Mouse (Mus musculus) lung, adult 18-20 months (tissue): ENCODE results near the gene Fkbp14.
A peak's percentile ranks its signal among the peaks of the same experiment; 100 is the strongest.

Experiments used
- DNase-seq, 2 experiments: peaks; one replicate each; pipeline ENCODE4 v3.0.0; 2022; ENCODE audit warnings: mixed read lengths in 2 of 2

Gene Fkbp14

DNA sequence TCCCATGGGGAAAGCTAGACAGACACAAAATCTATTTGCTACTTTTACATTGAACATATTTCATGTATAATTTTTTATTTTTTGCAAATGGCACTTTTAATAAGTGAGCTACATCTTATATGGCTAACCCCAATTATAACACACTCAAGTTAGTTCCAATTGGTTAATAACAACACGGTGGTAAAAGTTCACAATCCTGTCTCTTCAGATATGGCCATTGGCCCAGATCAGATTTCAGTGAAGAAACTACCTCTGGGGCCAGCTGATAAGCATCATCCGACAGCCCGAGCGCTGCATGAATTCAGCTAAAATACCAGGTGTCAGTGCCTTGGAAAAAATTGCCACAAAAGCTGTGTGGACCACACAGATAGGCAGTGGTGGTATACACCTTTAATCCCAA is 9.4 kb downstream of the Fkbp14 start:
- DNase-seq: no peak

DNA sequence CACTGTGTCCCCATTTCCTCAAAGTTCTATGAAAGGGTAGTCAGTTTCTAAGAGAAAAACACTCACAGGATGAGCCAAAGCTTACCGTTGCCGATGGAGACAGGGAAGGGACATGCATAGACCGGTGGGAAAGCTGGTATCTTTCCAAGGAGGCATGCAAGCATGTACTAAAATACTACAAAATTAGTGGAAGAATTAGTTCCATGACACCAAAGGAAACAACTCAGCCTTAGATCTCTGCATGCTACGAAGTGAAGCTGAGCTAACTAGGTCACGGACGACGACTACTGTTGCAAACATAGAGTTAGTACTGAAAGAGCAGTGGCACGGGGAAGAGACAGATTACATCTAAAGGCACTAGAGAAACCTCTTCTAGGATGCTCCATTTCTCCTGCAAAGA is 10.2 kb downstream of the Fkbp14 start:
- no peak for DNase-seq

DNA sequence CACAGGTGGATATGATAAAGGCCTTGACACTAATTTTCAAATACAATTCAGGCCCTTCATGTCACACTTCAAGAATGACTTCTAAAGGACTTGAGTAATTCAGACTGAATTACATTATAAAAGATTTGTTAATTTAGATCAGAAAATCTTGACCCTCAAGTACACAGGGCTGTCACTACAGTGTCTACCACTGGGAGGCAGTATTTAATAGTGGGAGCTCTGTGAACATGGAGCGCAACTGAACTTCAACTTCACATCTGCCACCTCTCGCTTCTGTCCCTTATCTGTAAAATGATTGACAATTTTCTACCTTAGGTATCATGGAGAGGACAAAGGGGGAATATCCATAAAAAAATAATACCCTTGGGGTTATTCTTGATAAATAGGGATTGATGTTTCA is 10.9 kb downstream of the Fkbp14 start:
- peak; percentile 15 to 69 for DNase-seq

DNA sequence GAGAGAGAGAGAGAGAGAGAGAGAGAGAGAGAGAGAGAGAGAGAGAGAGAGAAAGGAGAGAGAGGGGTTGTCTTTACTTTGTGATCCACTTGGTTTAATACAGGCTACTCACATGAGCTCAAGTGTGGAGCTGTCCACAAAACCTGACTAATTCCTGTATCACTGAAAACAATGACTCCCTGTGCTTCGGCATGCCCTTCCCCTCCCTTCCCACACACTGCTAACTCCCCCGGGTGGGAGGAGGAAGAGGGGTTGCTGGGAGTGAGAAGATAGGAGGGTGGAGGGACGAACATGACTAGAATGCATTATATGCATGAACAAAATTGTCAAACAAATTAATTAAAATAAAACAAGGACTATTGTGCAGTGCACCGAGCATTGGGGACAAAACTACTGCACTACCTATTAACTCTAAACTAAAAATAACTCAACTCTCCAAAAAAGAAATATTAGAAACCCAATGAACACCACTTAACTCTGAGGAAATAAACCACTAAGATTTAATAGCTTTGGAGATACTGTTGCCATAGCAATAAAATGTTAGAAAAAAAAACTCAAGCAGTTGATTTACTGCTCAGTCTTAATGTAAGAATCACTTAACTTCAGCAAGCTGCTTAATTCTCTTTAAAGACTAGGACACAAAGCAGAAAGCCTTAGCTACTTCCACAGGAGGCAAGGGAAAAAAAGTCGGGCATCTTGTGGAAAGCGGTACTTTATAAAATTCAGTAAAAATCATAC is 23.7 kb downstream of the Fkbp14 start:
- no peak for DNase-seq

DNA sequence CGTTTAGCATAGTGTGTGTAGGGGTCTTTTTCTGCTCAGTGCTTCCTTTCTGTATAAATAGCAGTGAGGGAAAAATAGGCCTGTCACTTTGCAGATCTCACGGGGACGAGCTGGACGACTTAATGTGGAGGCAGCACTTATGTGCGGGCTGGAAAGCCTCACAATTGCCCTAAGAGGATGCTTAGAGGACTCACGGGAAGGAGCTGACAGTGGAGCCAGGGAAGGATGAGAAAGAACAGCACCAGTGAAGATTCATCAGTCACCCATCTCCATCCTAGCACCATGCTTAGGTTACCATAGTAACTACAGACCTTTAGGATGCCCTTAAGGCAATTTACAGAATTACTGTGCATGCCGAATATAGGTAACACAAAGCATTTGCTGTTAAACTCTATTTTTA is 27.3 kb downstream of the Fkbp14 start:
- DNase-seq: no peak

DNA sequence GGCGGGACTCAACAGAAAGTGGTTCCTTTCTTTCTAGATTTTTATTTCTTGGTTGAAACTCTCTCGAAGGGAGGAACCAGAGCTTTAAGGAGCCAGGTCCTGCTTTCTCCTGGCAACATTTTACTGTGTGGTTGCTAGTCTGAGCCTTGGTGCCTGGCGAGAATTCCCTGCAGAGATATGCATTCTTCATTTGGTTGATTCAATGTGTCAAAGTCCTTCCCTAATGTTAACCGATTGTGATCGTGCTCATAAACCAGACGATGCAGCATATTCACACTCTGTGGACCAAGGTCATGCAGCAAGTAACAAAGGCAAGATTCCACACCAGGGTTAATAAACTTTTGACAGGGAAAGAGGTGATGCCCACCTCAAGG is 30.6 kb downstream of the Fkbp14 start:
- DNase-seq: no peak

DNA sequence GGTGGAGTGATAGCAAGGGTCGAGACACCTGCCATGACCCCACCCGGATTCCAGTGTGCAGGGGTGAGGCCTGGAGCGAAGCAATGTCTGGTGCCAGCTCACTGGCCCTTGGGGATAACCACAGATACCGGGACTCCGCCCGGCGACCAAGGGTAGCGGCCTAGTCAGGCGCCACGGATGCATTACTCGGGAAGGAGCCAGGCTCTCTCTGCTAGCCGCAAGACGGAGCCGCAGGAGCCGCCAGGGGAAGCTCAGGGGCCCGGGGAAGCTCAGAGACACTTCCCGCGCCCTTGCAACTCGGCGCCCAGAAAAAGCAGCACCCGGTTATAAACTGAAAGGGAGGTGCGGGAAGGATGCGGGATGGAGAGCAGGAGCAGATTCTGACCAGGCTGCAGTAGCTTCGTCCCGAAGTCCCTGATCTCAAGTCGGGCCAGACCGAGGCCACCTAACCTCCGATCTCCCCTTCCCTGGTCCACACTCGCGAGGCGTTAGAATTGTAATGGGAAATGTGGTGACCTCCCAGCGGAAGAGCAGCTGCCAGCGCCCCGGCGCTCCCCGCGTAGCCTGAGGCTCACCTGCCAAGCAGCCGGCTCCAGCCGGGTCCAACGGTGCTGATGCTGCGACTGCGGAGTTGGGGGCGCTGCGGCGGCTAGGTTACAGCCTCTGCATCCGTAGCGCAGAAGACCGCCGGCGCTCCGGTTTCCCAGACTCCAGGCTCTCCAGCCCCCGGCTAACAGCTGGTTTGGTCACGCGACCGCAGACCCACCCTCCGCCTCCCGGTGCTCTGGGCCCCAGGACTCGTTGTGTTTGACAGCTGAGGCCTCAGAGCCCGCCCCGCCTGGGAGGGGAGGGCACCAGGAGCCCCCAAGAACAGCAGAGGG is 31.2 kb downstream of the Fkbp14 start, which contains the start of gene Scrn1:
Scrn1 (minus strand) TSS at position 825 of the 881 bp plus-strand sequence.
- peak; percentile 50 to 58 for DNase-seq

DNA sequence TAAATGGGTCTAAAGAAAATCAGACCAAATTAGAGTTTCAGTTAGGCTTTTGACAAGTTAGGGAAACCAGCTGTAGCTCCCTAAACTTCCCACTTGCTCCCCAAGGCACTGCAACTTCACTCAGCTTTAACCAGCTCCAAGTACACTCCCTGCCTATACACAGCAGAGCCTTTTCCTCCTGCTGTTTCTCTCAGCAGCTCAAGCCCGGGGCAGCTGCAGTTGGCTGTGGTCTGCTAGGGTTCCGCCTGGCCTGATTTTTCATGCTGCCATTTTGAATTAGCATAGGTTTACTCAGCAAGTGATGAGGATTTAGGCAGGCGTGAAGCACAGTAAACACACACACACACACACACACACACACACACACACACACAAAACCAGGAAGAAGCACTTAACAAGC is 32.1 kb downstream of the Fkbp14 start:
- DNase-seq: no peak

DNA sequence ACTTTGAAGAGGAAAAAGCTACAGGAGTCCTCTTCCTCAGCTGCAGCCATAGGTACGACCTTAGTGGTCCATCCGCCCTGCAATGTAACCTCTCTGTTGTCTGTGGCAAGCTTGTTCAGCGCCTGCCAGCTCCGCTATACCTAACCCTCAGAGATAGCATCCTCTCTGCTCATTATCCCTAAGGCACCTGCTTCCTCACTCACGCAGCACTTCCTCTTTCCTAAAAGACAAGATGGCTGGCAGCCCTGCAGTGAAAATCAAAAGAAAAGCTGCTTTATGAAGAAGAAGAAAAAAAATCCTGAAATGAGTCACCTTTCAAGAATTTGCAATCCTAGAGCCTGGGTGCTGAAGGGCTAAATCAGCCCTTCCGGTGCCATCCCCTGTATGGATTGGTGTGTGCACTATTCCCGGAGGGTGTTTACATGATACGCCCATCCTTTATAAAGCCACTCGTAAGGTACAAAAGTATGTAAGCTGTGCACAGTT is 32.6 kb downstream of the Fkbp14 start:
- no peak for DNase-seq

DNA sequence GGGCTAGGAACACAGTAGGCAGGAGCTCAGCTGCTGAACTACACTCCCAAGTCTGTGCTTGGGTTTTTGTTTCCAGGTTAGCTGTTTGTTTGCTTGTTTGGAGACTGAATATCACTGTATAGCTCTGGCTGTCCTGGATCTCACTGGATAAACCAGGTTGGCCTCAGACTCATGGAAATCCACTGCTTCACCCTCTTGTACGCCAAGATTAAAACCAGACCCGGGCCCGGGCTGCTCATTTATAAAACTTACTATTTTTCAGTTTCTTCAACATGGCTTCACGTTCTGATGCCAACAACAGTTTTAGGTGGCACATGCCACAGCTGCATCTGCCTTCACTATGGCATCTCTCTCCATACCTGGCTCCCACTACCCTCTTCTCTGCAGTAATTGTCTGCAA is 33.5 kb downstream of the Fkbp14 start:
- no peak for DNase-seq

DNA sequence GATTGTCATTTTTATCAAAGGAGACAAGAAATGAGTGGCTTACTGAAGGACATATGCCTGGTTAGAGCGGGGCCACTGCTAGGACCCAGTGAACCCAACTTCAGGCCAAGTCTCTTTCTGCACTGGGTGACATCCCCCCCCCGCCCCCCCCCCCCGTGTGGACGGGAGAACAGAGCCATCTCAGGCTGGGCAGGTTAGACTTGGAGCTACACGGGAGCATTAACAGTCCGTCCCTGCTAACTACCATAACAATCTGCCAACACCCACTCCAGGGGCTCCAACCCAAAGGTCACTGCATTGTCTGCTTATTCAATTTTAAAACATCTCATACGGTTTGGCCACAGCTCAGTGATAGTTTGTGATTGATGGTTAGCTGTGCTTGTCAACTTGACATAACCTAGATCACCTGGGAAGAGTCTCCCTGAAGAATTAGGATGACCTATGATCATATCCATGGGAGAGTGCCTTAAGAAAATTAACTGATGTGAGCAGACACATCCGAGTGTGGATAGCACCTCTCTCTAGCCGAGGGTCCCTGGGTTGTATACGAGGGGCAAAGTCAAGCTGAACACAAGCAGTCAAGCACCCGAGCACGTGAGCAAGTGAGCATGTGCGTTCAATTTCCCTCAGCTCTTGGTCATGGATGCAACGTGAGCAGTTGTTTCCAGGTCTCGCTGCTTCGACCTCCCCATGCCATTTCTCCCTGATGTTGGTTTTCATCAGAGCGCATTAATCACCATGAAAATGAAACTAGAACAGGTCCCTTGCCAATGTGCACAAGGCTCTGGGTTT is 34.9 kb downstream of the Fkbp14 start:
- DNase-seq: no peak

DNA sequence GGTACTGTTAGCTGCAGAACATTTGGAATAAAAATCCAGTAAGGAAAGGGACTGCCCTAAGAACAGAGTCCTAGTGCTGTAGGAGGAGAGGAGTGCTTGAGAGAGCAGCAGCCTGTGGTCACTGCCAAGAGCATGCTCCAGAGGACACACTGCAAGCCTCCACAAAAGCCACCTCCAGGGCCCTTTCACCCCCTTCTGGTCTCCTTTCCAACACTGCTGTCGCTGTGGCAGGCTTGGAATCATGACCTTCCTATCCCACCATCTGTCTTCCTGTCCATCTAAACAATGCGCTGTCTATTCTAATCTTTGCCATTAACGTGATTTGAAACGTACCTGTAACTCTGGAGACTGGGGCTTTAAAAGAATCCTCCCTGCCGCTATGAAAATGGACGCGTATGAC is 38.6 kb downstream of the Fkbp14 start:
- DNase-seq: no peak

DNA sequence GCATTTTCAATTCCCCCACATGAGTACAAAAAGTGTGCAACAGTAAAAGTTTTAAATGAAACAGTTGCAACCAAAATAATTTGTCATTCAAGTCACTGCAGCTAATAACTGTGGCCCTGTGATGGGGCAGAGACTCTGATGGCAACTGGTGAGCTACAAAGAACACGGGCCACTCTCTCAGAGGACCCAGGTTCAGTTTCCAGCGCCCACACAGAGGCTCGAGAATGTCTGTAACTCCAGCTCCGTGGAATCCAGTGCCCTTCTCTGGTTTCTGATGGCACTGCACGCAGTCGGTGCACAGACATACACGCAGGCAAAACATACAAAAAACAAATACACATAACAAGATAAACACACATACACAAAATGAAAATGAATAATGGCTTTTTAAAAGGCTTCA is 39.4 kb downstream of the Fkbp14 start:
- DNase-seq: no peak

DNA sequence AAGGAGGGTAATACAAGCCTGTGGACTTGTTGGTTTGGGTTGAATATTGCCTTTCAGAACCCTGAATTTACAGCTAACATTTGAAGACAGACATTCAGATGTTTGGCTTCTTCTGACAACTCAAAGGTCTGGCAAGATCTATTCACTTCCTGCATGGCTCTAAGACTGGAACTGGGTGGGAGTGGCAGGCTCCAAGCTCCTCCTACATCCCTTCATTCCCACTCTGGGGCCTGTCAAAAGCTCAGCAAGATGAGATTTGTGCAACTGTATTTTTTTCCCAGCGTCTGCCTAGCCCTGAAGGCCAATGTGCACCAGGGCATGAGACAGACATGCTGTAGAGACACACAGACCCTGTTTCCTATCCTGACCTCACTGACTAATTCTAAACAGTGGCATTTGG is 41.3 kb downstream of the Fkbp14 start:
- peak; percentile 18 to 52 for DNase-seq

DNA sequence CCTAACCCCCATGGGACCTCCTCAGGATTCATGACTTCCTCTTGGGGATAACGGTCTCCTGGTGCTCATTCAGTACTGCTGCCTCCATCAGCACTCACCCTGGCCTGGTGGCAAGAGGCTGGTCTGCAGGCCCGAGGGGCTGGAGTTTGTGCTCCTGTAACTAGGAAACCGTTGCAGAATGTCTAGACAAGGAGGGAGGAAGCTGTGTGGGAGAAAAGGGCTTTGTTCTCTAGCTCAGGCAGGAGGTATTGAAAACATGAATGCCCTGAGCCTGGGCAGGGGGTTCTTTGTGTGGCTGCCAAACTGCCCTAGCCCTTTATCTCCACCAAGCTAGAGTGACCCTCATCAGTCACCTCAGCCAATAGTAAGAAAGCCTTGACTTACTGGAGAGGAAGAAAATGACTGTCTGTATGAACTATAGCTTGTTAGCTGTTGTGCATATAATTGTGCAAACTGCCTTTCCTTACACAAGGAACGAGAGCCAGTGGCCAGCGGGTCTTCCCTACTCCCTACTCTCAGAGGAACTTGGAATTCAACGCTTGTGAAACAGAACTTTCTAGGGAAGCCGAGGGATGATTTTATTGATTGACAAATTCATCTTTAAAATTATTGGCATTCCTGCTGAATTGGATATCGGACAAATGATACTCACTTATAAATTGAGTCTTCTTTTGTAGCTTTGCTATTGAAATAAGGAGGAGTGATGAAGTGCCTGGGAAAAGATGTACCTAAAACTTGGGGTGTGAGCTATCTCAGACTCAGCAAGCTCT is 42.6 kb downstream of the Fkbp14 start:
- DNase-seq: no peak

DNA sequence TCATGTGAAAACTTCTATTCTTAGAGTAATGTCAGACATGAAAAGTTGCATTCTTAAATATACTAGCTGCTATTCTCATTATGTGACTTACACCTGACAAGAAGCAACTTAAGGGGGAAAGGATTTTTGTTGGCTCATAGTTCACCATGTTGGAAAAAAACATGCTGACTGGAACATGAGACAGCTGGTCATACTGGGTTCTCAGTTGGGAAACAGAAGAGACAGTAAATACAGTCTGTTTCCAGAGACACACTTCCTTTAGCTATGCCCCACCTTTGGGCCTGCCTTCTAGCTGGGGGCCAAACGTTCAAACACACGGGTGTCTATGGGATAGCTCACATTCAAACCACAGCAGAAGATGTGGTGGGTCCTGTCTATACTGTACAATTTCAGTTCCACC is 43.5 kb downstream of the Fkbp14 start:
- peak in 1 of 2 experiments; percentile 18 for DNase-seq

DNA sequence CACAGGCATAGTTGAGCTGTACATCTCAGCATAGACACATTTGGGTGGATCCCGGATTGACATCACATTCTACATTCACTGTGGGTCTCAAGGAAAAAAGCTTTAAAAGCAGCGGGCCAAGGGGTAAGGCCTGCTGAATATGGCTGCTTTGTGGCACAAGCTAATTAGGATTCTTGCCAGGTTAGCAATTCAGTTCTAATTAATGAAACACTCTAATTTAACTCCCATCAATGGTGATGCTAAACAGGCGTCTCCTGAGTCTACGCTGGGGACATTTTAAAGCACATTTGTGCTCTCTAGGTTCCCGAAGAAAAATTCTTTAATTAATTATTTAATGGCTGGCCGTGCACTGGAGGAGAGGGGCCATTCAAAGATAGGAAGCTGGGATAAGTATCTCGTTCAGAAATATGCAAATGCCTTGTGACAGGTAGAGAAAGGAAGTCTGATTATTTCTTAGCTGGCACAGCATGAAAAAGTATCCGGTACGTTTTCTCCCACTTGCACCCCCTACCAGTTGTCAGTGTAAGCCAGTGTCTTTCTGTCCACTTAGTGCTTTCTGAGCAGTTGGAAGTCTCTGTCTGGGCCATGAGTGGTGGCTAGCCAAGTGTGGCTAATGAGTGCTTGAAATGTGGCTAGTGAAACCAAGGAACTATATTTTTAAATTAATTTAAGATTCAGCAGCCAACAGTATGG is 44.2 kb downstream of the Fkbp14 start:
- no peak for DNase-seq

DNA sequence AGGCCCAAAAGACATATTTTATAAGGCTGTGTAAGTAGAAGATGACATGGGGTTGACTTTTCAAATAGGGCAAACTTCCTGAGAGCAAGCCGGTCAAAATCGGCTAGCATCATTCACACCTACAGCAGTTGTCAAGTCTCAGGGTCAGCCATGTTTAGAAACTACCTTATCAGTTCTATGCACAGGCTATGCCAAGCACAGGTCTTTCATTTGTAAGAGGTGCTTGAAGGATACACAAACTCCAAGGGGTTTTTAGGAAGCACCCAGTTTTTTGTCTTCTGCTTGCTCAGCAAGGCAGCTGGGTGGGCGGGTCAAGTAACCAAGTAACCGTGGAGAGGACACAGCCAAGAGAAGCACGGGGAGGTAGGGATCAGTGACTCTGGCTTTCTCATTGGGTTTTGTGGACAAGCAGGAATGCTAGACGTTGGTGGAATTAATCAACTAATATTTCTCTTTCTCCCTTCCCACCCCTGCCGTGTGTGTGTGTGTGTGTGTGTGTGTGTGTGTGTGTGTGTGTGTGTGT is 46.2 kb downstream of the Fkbp14 start:
- no peak for DNase-seq

DNA sequence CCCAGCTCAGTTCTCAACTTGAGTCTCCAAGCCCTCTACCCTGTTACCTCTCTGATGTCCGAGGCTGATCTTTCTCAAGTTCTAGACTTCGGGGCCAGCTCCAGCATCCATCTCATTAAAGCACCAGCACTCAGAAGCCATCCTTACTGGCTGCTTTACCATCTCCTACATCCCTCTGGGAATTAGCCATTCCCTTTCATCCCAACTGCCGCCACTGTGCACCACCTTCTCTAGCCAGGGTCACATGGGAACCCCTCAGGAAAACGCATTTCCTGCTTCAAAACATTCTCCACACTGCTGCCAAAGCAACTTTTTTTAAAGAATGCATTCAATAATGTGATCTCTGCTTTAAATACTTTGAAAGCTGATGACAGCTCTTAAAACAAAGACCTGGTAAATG is 47.8 kb downstream of the Fkbp14 start:
- DNase-seq: no peak

DNA sequence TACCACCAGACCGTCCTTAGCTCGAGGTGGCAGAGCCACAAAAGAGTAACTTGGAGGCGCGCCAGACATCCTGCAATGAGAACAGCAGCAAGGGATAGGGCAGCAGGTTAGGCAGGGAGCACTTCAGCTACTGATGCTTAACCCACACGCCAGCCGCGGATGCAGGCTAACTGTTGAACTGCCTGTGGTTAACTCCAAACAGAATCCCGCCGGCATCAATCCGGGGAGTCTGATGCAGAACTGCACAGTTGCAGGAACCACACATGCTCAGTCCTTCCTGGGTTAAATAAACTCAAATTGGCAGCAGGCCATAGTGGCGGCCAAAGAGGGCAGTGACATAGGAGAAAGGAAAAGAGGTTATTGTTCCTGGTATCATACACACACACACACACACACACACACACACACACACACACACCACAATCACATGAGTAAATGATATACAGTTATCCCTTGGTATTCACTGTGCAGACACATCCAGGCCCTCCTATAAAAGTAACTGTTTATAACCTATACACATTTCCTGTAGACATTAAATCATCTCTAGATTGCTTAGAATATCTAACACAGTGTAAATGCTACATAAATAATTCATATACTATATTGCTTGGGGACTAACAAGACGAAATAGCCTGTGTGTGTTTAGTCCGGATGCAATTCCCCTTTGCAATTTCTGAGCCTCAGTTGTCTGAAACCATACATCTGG is 48.6 kb downstream of the Fkbp14 start:
- DNase-seq: peak; percentile 22 to 54

DNA sequence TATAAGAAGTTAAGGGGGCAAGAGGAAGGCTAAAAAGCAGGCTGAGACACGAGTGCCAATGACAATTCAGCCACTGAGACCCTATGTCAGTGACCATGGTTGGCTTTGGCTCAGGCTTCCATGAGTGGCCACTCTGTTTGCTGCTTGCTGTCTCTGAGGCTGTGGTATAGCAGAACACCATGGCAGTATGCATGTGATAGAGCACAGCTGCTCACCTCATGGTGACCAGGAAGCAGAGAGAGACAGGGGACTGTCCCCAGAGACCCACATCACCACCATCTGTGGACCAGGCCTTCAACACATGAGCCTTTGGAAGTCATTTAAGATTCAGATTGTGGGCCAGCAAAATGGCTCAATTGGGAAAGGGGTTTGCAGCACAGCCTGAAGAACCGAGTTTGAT is 53.5 kb downstream of the Fkbp14 start:
- DNase-seq: no peak
